Mouse (Mus musculus) 416B (cell line): ENCODE measurements at regions not wholly inside any gene's neighbourhood (a gene's known extent, or its start where the extent isn't known, plus 50 kb on each side); places are given as distances from the start of the nearest gene placed in this dataset.

Experiments
- DNase-seq: peaks from one replicate; pipeline ENCODE4 v3.0.0; 2011; ENCODE audit warnings: low read depth

- no peak for DNase-seq
Measured at GRCm38 (mm10) chr1:6059090-6059489, 1251.4 kb downstream of the Gm37988 start.

- no peak for DNase-seq
Measured at GRCm38 (mm10) chr1:6076543-6076942, 1268.9 kb downstream of the Gm37988 start.

GRCm38 (mm10) chr1:6081876-6082275 lies 1274.2 kb downstream of the Gm37988 start:
- DNase-seq, result no peak

GRCm38 (mm10) chr1:6094162-6094934 lies 1286.7 kb downstream of the Gm37988 start:
- no peak for DNase-seq

- DNase-seq, result no peak
Measured at GRCm38 (mm10) chr1:6117557-6117956, 1309.9 kb downstream of the Gm37988 start.

- DNase-seq, result peak; percentile 48
Measured at GRCm38 (mm10) chr1:6135066-6135465, 1327.4 kb downstream of the Gm37988 start.

- no peak for DNase-seq
Measured at GRCm38 (mm10) chr1:6140245-6140644, 1332.6 kb downstream of the Gm37988 start.

GRCm38 (mm10) chr1:6142816-6143215 lies 1335.1 kb downstream of the Gm37988 start:
- no peak for DNase-seq

- DNase-seq, result peak; percentile 18
Measured at GRCm38 (mm10) chr1:6143891-6144290, 1336.2 kb downstream of the Gm37988 start.

- DNase-seq, result peak; percentile 22
Measured at GRCm38 (mm10) chr1:6152436-6152835, 1344.7 kb downstream of the Gm37988 start.
